Mouse (Mus musculus) left cerebral cortex, postnatal 36 days (tissue): Measurements from ENCODE around the gene Ccdc34. TPM values are rescaled to one million over a fixed set of nuclear protein-coding genes. Genes with fewer than 3 reads are reported as not detected.
A peak's percentile ranks its signal among the peaks of the same experiment; 100 is the strongest.

Source experiments
- DNase-seq, 2 experiments: peaks; one replicate each; pipeline ENCODE4 v3.0.0; 2021 to 2022; ENCODE audit warnings: low spot score in 2 of 2, mixed read lengths in 1 of 2
- intact Hi-C: fragments of 180-260 bp; cut with DNase I; formaldehyde crosslinking; loops from one replicate; pipeline ENCODE4 v1.15.1; 2025
- total RNA-seq, 2 experiments: library from RNA; stranded (reverse); gene quantifications; 2 replicates each; pipeline ENCODE4 v1.2.3; 2021

The Ccdc34 gene
- total RNA-seq, 2 experiments from 2014 or later = 12.1 to 14.4 TPM

GRCm38 (mm10) chr2:109992448-109993073, 25.1 kb upstream of the Ccdc34 start:
- no peak for DNase-seq
- intact Hi-C loops = no loop called here

GRCm38 (mm10) chr2:109993404-109993803, 24.2 kb upstream of the Ccdc34 start:
- no peak for DNase-seq
- intact Hi-C loops = no loop called here

GRCm38 (mm10) chr2:109995061-109995460, 22.6 kb upstream of the Ccdc34 start:
- DNase-seq = no peak
- intact Hi-C loops = no loop called here

GRCm38 (mm10) chr2:109996411-109996810, 21.2 kb upstream of the Ccdc34 start:
- intact Hi-C loops = no loop called here

GRCm38 (mm10) chr2:110004668-110005067, 12.9 kb upstream of the Ccdc34 start:
- DNase-seq = no peak
- intact Hi-C loops = no loop called here

More at GRCm38 (mm10) chr2:109996411-109996810, 21.2 kb upstream of the Ccdc34 start:
- no peak for DNase-seq

GRCm38 (mm10) chr2:110005164-110005563, 12.5 kb upstream of the Ccdc34 start:
- intact Hi-C loops = no loop called here
- DNase-seq = no peak

- no peak for DNase-seq
- intact Hi-C loops = no loop called here
Observed at GRCm38 (mm10) chr2:110005596-110006239, 11.9 kb upstream of the Ccdc34 start.

GRCm38 (mm10) chr2:110007423-110008267, 10.0 kb upstream of the Ccdc34 start:
- DNase-seq = no peak
- intact Hi-C loops = no loop called here

- intact Hi-C loops = no loop called here
Observed at GRCm38 (mm10) chr2:110009449-110009848, 8.2 kb upstream of the Ccdc34 start.

GRCm38 (mm10) chr2:110012184-110012725, 5.4 kb upstream of the Ccdc34 start:
- intact Hi-C loops = loop anchor here (10.0 kb wide), 1 partner anchor 193 kb away; no protein-coding TSS in a partner anchor

More at GRCm38 (mm10) chr2:110009449-110009848, 8.2 kb upstream of the Ccdc34 start:
- no peak for DNase-seq

GRCm38 (mm10) chr2:110017087-110017486, 530 bp upstream of the Ccdc34 start:
- no peak for DNase-seq
- intact Hi-C loops = loop anchor here (5.0 to 10.0 kb wide), 3 partner anchors 100 to 188 kb away; partner anchors contain the start of gene Lgr4

More at GRCm38 (mm10) chr2:110012184-110012725, 5.4 kb upstream of the Ccdc34 start:
- no peak for DNase-seq

GRCm38 (mm10) chr2:110019656-110020055, 2.0 kb downstream of the Ccdc34 start:
- intact Hi-C loops = loop anchor here (5.0 to 10.0 kb wide), 3 partner anchors 102 to 185 kb away; partner anchors contain the start of gene Lgr4

GRCm38 (mm10) chr2:110020430-110020829, 2.8 kb downstream of the Ccdc34 start:
- intact Hi-C loops = no loop called here
- DNase-seq = no peak

More at GRCm38 (mm10) chr2:110019656-110020055, 2.0 kb downstream of the Ccdc34 start:
- no peak for DNase-seq

GRCm38 (mm10) chr2:110036265-110036664, 18.6 kb downstream of the Ccdc34 start:
- intact Hi-C loops = no loop called here
- no peak for DNase-seq

GRCm38 (mm10) chr2:110036665-110037064, 19.0 kb downstream of the Ccdc34 start:
- no peak for DNase-seq
- intact Hi-C loops = no loop called here

- intact Hi-C loops = no loop called here
Observed at GRCm38 (mm10) chr2:110037221-110037620, 19.6 kb downstream of the Ccdc34 start.

GRCm38 (mm10) chr2:110038341-110038740, 20.7 kb downstream of the Ccdc34 start:
- intact Hi-C loops = no loop called here
- DNase-seq = peak in 1 of 2 experiments; percentile 62

More at GRCm38 (mm10) chr2:110037221-110037620, 19.6 kb downstream of the Ccdc34 start:
- no peak for DNase-seq

GRCm38 (mm10) chr2:110042861-110043760, 25.5 kb downstream of the Ccdc34 start:
- DNase-seq = no peak
- intact Hi-C loops = no loop called here

- intact Hi-C loops = no loop called here
- DNase-seq = no peak
Observed at GRCm38 (mm10) chr2:110058424-110058823, 40.8 kb downstream of the Ccdc34 start.
